Mouse (Mus musculus) CH12.LX (cell line): ENCODE measurements at regions not wholly inside any gene's neighbourhood (a gene's known extent, or its start where the extent isn't known, plus 50 kb on each side); places are given as distances from the start of the nearest gene placed in this dataset.
"Not testable (repeated sequence)": the region's sequence is repeated elsewhere in the genome, so short reads cannot be mapped to it uniquely, and the experiment has no call there.

ENCODE experiments used
- DNase-seq: peaks from one replicate; pipeline ENCODE4 v3.0.0-alpha.2; 2013; ENCODE audit errors: extremely low read depth
- H3K27ac ChIP-seq: 2 replicates; pipeline ENCODE4 v1.5.1; 2012; ENCODE audit warnings: low read depth, mild to moderate bottlenecking, control low read depth, moderate library complexity; ENCODE audit not compliant: insufficient read depth
- H3K27me3 ChIP-seq: replicated peaks from 2 replicates; pipeline ENCODE3; 2012; ENCODE audit warnings: inconsistent platforms
- H3K36me3 ChIP-seq, 2 experiments: replicated peaks in 1 of 2; 2 replicates each; pipeline versions ENCODE3 to v1.6.1; 2012; ENCODE audit warnings: inconsistent platforms in 1 of 2, low read length in 1 of 2, mild to moderate bottlenecking in 1 of 2, mixed read lengths in 1 of 2, moderate library complexity in 1 of 2; ENCODE audit not compliant: control insufficient read depth in 1 of 2, insufficient read depth in 1 of 2
- H3K4me1 ChIP-seq, 2 experiments: 2 replicates each; pipeline ENCODE4 v1.6.1; 2012; ENCODE audit warnings: inconsistent platforms in 1 of 2, moderate library complexity in 1 of 2; ENCODE audit not compliant: insufficient read depth in 2 of 2, control insufficient read depth in 1 of 2
- H3K4me2 ChIP-seq: 2 replicates; pipeline ENCODE4 v1.6.1; 2012; ENCODE audit warnings: low read depth, mild to moderate bottlenecking, control low read depth; ENCODE audit not compliant: poor library complexity, insufficient read depth, severe bottlenecking
- H3K4me3 ChIP-seq, 3 experiments: fragments of 150-350 bp in 1 of 3; sonication (generic) in 1 of 3; replicated peaks in 1 of 3; 2 replicates each; pipeline versions ENCODE3 to v1.5.1; 2011 to 2012; ENCODE audit warnings: low read depth in 2 of 3, low read length in 2 of 3, mild to moderate bottlenecking in 2 of 3, moderate library complexity in 2 of 3, control low read depth in 1 of 3, improper control_type of control experiment in 1 of 3, inconsistent platforms in 1 of 3, mixed read lengths in 1 of 3; ENCODE audit not compliant: poor library complexity in 1 of 3
- H3K79me2 ChIP-seq: replicated peaks from 2 replicates; pipeline ENCODE4 v1.6.1; 2012; ENCODE audit warnings: mild to moderate bottlenecking, moderate library complexity; ENCODE audit not compliant: control insufficient read depth, poor library complexity, insufficient read depth, severe bottlenecking; ENCODE audit errors: extremely low read depth
- H3K9ac ChIP-seq: 2 replicates; pipeline ENCODE4 v1.6.1; 2012; ENCODE audit warnings: low read depth, mild to moderate bottlenecking, control low read depth, moderate library complexity; ENCODE audit not compliant: insufficient read depth
- H3K9me3 ChIP-seq: replicated peaks from 2 replicates; pipeline ENCODE3; 2012; ENCODE audit warnings: low read length, inconsistent platforms, mixed read lengths
- BHLHE40 ChIP-seq: IDR thresholded peaks from 2 replicates; pipeline ENCODE4 v1.6.1; 2011; ENCODE audit warnings: mild to moderate bottlenecking, low read depth, low read length, improper control_type of control experiment
- CHD1 ChIP-seq: IDR thresholded peaks from 2 replicates; pipeline ENCODE4 v1.6.1; 2012; ENCODE audit warnings: low read depth, low read length, improper control_type of control experiment, inconsistent platforms
- CHD2 ChIP-seq: IDR thresholded peaks from 2 replicates; pipeline ENCODE4 v1.6.1; 2011; ENCODE audit warnings: low read length, improper control_type of control experiment
- E2F4 ChIP-seq: IDR thresholded peaks from 2 replicates; pipeline ENCODE4 v1.6.1; 2011; ENCODE audit warnings: low read depth, low read length, improper control_type of control experiment; ENCODE audit not compliant: insufficient replicate concordance
- ETS1 ChIP-seq: conservative IDR thresholded peaks from 2 replicates; pipeline ENCODE4 v1.6.1; 2012; ENCODE audit warnings: low read depth, mild to moderate bottlenecking, inconsistent platforms, low read length, improper control_type of control experiment, moderate library complexity
- HCFC1 ChIP-seq: IDR thresholded peaks from 2 replicates; pipeline ENCODE4 v1.6.1; 2012; ENCODE audit warnings: low read depth, mild to moderate bottlenecking, inconsistent platforms, low read length, improper control_type of control experiment
- IRF4 ChIP-seq: IDR thresholded peaks from 2 replicates; pipeline ENCODE4 v1.6.1; 2014; ENCODE audit warnings: low read depth, mild to moderate bottlenecking, inconsistent platforms, low read length, improper control_type of control experiment
- JUN ChIP-seq: IDR thresholded peaks from 2 replicates; pipeline ENCODE4 v1.6.1; 2011; ENCODE audit warnings: low read depth, mild to moderate bottlenecking, low read length, improper control_type of control experiment, moderate library complexity; ENCODE audit not compliant: insufficient read depth
- JUND ChIP-seq: conservative IDR thresholded peaks from 2 replicates; pipeline ENCODE4 v1.6.1; 2011; ENCODE audit warnings: low read depth, low read length, improper control_type of control experiment
- KAT2A ChIP-seq: IDR thresholded peaks from 2 replicates; pipeline ENCODE4 v1.6.1; 2012; ENCODE audit warnings: low read length, improper control_type of control experiment, inconsistent platforms; ENCODE audit not compliant: insufficient replicate concordance
- MAZ ChIP-seq: IDR thresholded peaks from 2 replicates; pipeline ENCODE4 v1.6.1; 2012; ENCODE audit warnings: low read depth, mild to moderate bottlenecking, inconsistent platforms, low read length, improper control_type of control experiment, moderate library complexity
- MEF2A ChIP-seq: IDR thresholded peaks from 2 replicates; pipeline ENCODE4 v1.6.1; 2014; ENCODE audit warnings: low read depth, mild to moderate bottlenecking, inconsistent platforms, low read length, improper control_type of control experiment, borderline replicate concordance
- MYC ChIP-seq: IDR thresholded peaks from 2 replicates; pipeline ENCODE4 v1.6.1; 2011; ENCODE audit warnings: low read depth, mild to moderate bottlenecking, improper control_type of control experiment, low read length
- NELFE ChIP-seq: IDR thresholded peaks from 2 replicates; pipeline ENCODE4 v1.6.1; 2011; ENCODE audit warnings: low read depth, low read length, improper control_type of control experiment
- NRF1 ChIP-seq: IDR thresholded peaks from 2 replicates; pipeline ENCODE4 v1.6.1; 2014; ENCODE audit warnings: low read depth, mild to moderate bottlenecking, inconsistent platforms, low read length, improper control_type of control experiment, moderate library complexity
- POLR2A ChIP-seq: IDR thresholded peaks from 2 replicates; pipeline ENCODE4 v1.6.1; 2011; ENCODE audit warnings: low read depth, mild to moderate bottlenecking, improper control_type of control experiment, low read length
- SMC3 ChIP-seq: IDR thresholded peaks from 2 replicates; pipeline ENCODE4 v1.6.1; 2011; ENCODE audit warnings: low read depth, low read length, improper control_type of control experiment
- TBP ChIP-seq: conservative IDR thresholded peaks from 2 replicates; pipeline ENCODE4 v1.6.1; 2011; ENCODE audit warnings: low read depth, low read length, improper control_type of control experiment
- TCF12 ChIP-seq: IDR thresholded peaks from 2 replicates; pipeline ENCODE4 v1.6.1; 2014; ENCODE audit warnings: low read depth, mild to moderate bottlenecking, inconsistent platforms, low read length, improper control_type of control experiment
- USF2 ChIP-seq: conservative IDR thresholded peaks from 2 replicates; pipeline ENCODE4 v1.6.1; 2011; ENCODE audit warnings: low read depth, low read length, improper control_type of control experiment
- ZC3H11A ChIP-seq: IDR thresholded peaks from 2 replicates; pipeline ENCODE4 v1.6.1; 2012; ENCODE audit warnings: low read depth, mild to moderate bottlenecking, inconsistent platforms, low read length, improper control_type of control experiment
- ZMIZ1 ChIP-seq: IDR thresholded peaks from 2 replicates; pipeline ENCODE4 v1.6.1; 2012; ENCODE audit warnings: low read depth, mild to moderate bottlenecking, inconsistent platforms, low read length, improper control_type of control experiment
- dilution Hi-C: fragments of 300-500 bp; cut with MboI; formaldehyde crosslinking; loops from 2 replicates; pipeline ENCODE4 v1.14.3; 2020; ENCODE audit warnings: low sequenced_read_pairs; ENCODE audit not compliant: extremely low pct_unique_long_range_greater_than_20kb, extremely low pct_ligation_motif_present
- in situ Hi-C: fragments of 300-500 bp; cut with MboI; formaldehyde crosslinking; loops from 3 replicates; pipeline ENCODE4 v1.14.3; 2019; ENCODE audit warnings: low sequenced_read_pairs, low pct_ligation_motif_present, low pct_unique_long_range_greater_than_20kb, mixed read lengths

GRCm38 (mm10) chr17:15631626-15632025, 67.5 kb upstream of the Prdm9 start:
- dilution Hi-C loops (no loop called here), in situ Hi-C loops (no loop called here)
- no peak for DNase-seq
- no peak overlapping the region for H3K27ac ChIP-seq
- H3K36me3 ChIP-seq, result no peaks in the 10 kb centered on the region
- H3K79me2 ChIP-seq, result no peaks in the 10 kb centered on the region
- H3K9me3 ChIP-seq, result no peaks in the 10 kb centered on the region
- no peak overlapping the region for H3K4me3 ChIP-seq
- no peaks in the 10 kb centered on the region for H3K4me1 ChIP-seq
- no peak for TF ChIP-seq NELFE
- TF ChIP-seq IRF4, result no peak
- no peak for TF ChIP-seq SMC3
- TF ChIP-seq ZC3H11A, result no peak
- TF ChIP-seq ETS1, result no peak
- TF ChIP-seq POLR2A, result no peak
- no peak for TF ChIP-seq TCF12
- TF ChIP-seq NRF1, result no peak
- no peak for TF ChIP-seq USF2
- no peak overlapping the region for H3K9ac ChIP-seq
- 0 out of 2 replicates have a peak overlapping the region, but pooled peaks have one; percentile 13 for H3K4me2 ChIP-seq
- H3K27me3 ChIP-seq, result no peaks in the 10 kb centered on the region

- Histone ChIP-seq H3K9me3 (no peaks in the 10 kb centered on the region), H3K4me1 (no peaks in the 10 kb centered on the region), H3K4me3 (no peak overlapping the region), H3K79me2 (no peaks in the 10 kb centered on the region), H3K4me2 (no peak overlapping the region), H3K9ac (no peak overlapping the region), H3K27ac (no peak overlapping the region), H3K36me3 (no peaks in the 10 kb centered on the region), H3K27me3 (no peaks in the 10 kb centered on the region)
- in situ Hi-C loops, result no loop called here
- no peak for TF ChIP-seq CHD1
- TF ChIP-seq KAT2A, result no peak
- no peak for TF ChIP-seq BHLHE40
- TF ChIP-seq MYC, result no peak
- no peak for TF ChIP-seq POLR2A
- no peak for TF ChIP-seq IRF4
- no peak for TF ChIP-seq MAZ
- TF ChIP-seq JUN, result no peak
- no peak for TF ChIP-seq SMC3
- no peak for TF ChIP-seq CHD2
- no peak for TF ChIP-seq ZMIZ1
- TF ChIP-seq JUND, result no peak
- TF ChIP-seq E2F4, result no peak
- TF ChIP-seq MEF2A, result no peak
- TF ChIP-seq ETS1, result no peak
- TF ChIP-seq TBP, result no peak
- TF ChIP-seq HCFC1, result no peak
- dilution Hi-C loops, result no loop called here
- no peak for DNase-seq
These were observed 67.9 kb upstream of the Prdm9 start for GRCm38 (mm10) chr17:15632090-15632489.

- H3K9ac ChIP-seq, DNase-seq, H3K4me1 ChIP-seq, H3K79me2 ChIP-seq, H3K36me3 ChIP-seq, in situ Hi-C loops, H3K4me2 ChIP-seq, H3K9me3 ChIP-seq, H3K27ac ChIP-seq, H3K27me3 ChIP-seq, H3K4me3 ChIP-seq, dilution Hi-C loops: not testable (repeated sequence)
These were observed 65.5 kb upstream of the Chd1 start for GRCm38 (mm10) chr17:15639111-15639865.
